Mouse (Mus musculus): ENCODE measurements around the gene Srcin1. TPM values are rescaled to one million over a fixed set of nuclear protein-coding genes. Genes with fewer than 3 reads are reported as not detected.

Gene Srcin1
- polyA plus RNA-seq, 1 experiment from 2014 or later, result 0.03 TPM

- Histone ChIP-seq H3K79me2 (ENCODE audit: inconsistent target) (no peaks in the 10 kb centered on the region), H3K4me3 (ENCODE audit: inconsistent target) (no peak overlapping the region), H3K36me3 (ENCODE audit: inconsistent target) (no peaks in the 10 kb centered on the region), H3K27ac (no peak overlapping the region)
- 6% methylated on average over 36 of the region's 36 CpGs for WGBS (ENCODE audit: missing documents)
Measured at GRCm38 (mm10) chr11:97536835-97537579, 39.0 kb downstream of the Srcin1 start.

- no peaks in the 10 kb centered on the region for H3K36me3 ChIP-seq (ENCODE audit: inconsistent target)
- no peaks in the 10 kb centered on the region for H3K79me2 ChIP-seq (ENCODE audit: inconsistent target)
- H3K27ac ChIP-seq, result no peak overlapping the region
- 13% methylated on average over 35 of the region's 35 CpGs for WGBS (ENCODE audit: missing documents)
- H3K4me3 ChIP-seq (ENCODE audit: inconsistent target), result no peak overlapping the region
Measured at GRCm38 (mm10) chr11:97536083-97536747, 39.8 kb downstream of the Srcin1 start.

- WGBS (ENCODE audit: missing documents), result 55% methylated on average over 4 of the region's 5 CpGs
- no peak overlapping the region for H3K4me3 ChIP-seq (ENCODE audit: inconsistent target)
- H3K79me2 ChIP-seq (ENCODE audit: inconsistent target), result no peaks in the 10 kb centered on the region
- H3K27ac ChIP-seq, result no peak overlapping the region
- H3K36me3 ChIP-seq (ENCODE audit: inconsistent target), result no peaks in the 10 kb centered on the region
Measured at GRCm38 (mm10) chr11:97535660-97536059, 40.3 kb downstream of the Srcin1 start.

GRCm38 (mm10) chr11:97535308-97535630 is 40.7 kb downstream of the Srcin1 start:
- Histone ChIP-seq H3K36me3 (ENCODE audit: inconsistent target) (no peaks in the 10 kb centered on the region), H3K4me3 (ENCODE audit: inconsistent target) (no peak overlapping the region), H3K79me2 (ENCODE audit: inconsistent target) (no peaks in the 10 kb centered on the region), H3K27ac (no peak overlapping the region)
- 27% methylated on average over 5 of the region's 5 CpGs for WGBS (ENCODE audit: missing documents)

GRCm38 (mm10) chr11:97534442-97535307 is 41.3 kb downstream of the Srcin1 start:
- Histone ChIP-seq H3K36me3 (ENCODE audit: inconsistent target) (no peaks in the 10 kb centered on the region), H3K4me3 (ENCODE audit: inconsistent target) (no peak overlapping the region), H3K79me2 (ENCODE audit: inconsistent target) (no peaks in the 10 kb centered on the region), H3K27ac (no peak overlapping the region)
- WGBS (ENCODE audit: missing documents), result 2% methylated on average over 94 of the region's 95 CpGs

- H3K36me3 ChIP-seq (ENCODE audit: inconsistent target), result no peaks in the 10 kb centered on the region
- 18% methylated on average over 7 of the region's 7 CpGs for WGBS (ENCODE audit: missing documents)
- H3K79me2 ChIP-seq (ENCODE audit: inconsistent target), result no peaks in the 10 kb centered on the region
- no peak overlapping the region for H3K4me3 ChIP-seq (ENCODE audit: inconsistent target)
- H3K27ac ChIP-seq, result no peak overlapping the region
Measured at GRCm38 (mm10) chr11:97533653-97534052, 42.3 kb downstream of the Srcin1 start.

- 8% methylated on average over 20 of the region's 20 CpGs for WGBS (ENCODE audit: missing documents)
- H3K36me3 ChIP-seq (ENCODE audit: inconsistent target), result no peaks in the 10 kb centered on the region
- no peak overlapping the region for H3K27ac ChIP-seq
- no peak overlapping the region for H3K4me3 ChIP-seq (ENCODE audit: inconsistent target)
- H3K79me2 ChIP-seq (ENCODE audit: inconsistent target), result no peaks in the 10 kb centered on the region
Measured at GRCm38 (mm10) chr11:97532950-97533582, 42.9 kb downstream of the Srcin1 start.

- no peaks in the 10 kb centered on the region for H3K36me3 ChIP-seq (ENCODE audit: inconsistent target)
- WGBS (ENCODE audit: missing documents), result 12% methylated on average over 8 of the region's 8 CpGs
- H3K4me3 ChIP-seq (ENCODE audit: inconsistent target), result no peak overlapping the region
- H3K79me2 ChIP-seq (ENCODE audit: inconsistent target), result no peaks in the 10 kb centered on the region
- no peak overlapping the region for H3K27ac ChIP-seq
Measured at GRCm38 (mm10) chr11:97532354-97532753, 43.6 kb downstream of the Srcin1 start.

GRCm38 (mm10) chr11:97531381-97532260 is 44.4 kb downstream of the Srcin1 start:
- Histone ChIP-seq H3K4me3 (ENCODE audit: inconsistent target) (no peak overlapping the region), H3K27ac (no peak overlapping the region), H3K79me2 (ENCODE audit: inconsistent target) (no peaks in the 10 kb centered on the region), H3K36me3 (ENCODE audit: inconsistent target) (no peaks in the 10 kb centered on the region)
- WGBS (ENCODE audit: missing documents), result 8% methylated on average over 46 of the region's 46 CpGs

- WGBS (ENCODE audit: missing documents), result 56% methylated on average over 5 of the region's 5 CpGs
- H3K79me2 ChIP-seq (ENCODE audit: inconsistent target), result no peaks in the 10 kb centered on the region
- no peak overlapping the region for H3K4me3 ChIP-seq (ENCODE audit: inconsistent target)
- H3K27ac ChIP-seq, result no peak overlapping the region
- H3K36me3 ChIP-seq (ENCODE audit: inconsistent target), result no peaks in the 10 kb centered on the region
Measured at GRCm38 (mm10) chr11:97530961-97531360, 45.0 kb downstream of the Srcin1 start.

GRCm38 (mm10) chr11:97530069-97530468 is 45.9 kb downstream of the Srcin1 start:
- Histone ChIP-seq H3K36me3 (ENCODE audit: inconsistent target) (no peaks in the 10 kb centered on the region), H3K79me2 (ENCODE audit: inconsistent target) (no peaks in the 10 kb centered on the region), H3K4me3 (ENCODE audit: inconsistent target) (no peak overlapping the region), H3K27ac (no peak overlapping the region)
- WGBS (ENCODE audit: missing documents), result 60% methylated on average over 6 of the region's 6 CpGs

GRCm38 (mm10) chr11:97528282-97528808 is 47.6 kb downstream of the Srcin1 start:
- WGBS (ENCODE audit: missing documents), result 87% methylated on average over 18 of the region's 18 CpGs

GRCm38 (mm10) chr11:97525313-97525712 is 50.7 kb downstream of the Srcin1 start:
- no peak overlapping the region for H3K4me3 ChIP-seq (ENCODE audit: inconsistent target)
- no peaks in the 10 kb centered on the region for H3K36me3 ChIP-seq (ENCODE audit: inconsistent target)
- WGBS (ENCODE audit: missing documents), result 94% methylated on average over 6 of the region's 6 CpGs
- no peaks in the 10 kb centered on the region for H3K79me2 ChIP-seq (ENCODE audit: inconsistent target)
- no peak overlapping the region for H3K27ac ChIP-seq

More at GRCm38 (mm10) chr11:97528282-97528808, 47.6 kb downstream of the Srcin1 start:
- Histone ChIP-seq H3K27ac (no peak overlapping the region), H3K4me3 (ENCODE audit: inconsistent target) (no peak overlapping the region), H3K36me3 (ENCODE audit: inconsistent target) (no peaks in the 10 kb centered on the region), H3K79me2 (ENCODE audit: inconsistent target) (no peaks in the 10 kb centered on the region)

Data from macrophage (primary cell).